Mouse (Mus musculus): ENCODE measurements around the gene Zdhhc6. TPM values are rescaled to one million over a fixed set of nuclear protein-coding genes. Genes with fewer than 3 reads are reported as not detected.
A peak's percentile ranks its signal among the peaks of the same experiment; 100 is the strongest.

The Zdhhc6 gene
- polyA plus RNA-seq, 1 experiment, result 10.8 TPM

DNA sequence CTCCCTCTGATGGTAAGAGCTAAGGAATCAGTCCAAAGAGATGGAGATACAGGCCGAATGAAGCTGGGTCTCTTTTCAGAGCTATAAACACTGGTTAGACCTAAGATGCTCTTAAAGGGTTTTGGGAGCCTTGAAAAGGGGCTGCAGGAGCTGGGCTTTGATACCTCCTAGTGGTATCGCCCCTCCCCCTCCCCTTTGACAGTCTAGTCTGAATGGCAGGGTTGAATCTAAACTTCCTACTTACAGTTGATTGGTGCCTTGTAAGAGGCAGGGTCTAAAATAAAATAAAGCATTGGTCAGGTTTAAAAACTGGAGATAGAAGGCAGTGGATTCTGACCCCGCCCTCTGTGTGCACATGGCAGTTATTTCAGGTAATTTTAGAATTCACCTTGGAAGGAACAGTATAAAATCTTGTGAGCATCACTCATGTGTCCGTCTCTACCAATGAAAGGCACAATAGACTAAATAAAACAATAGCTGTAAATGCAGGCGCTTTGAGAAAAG, 61.3 kb downstream of the Zdhhc6 start:
- WGBS, result 11% methylated on average over 5 of the region's 5 CpGs
- no peak for DNase-seq

DNA sequence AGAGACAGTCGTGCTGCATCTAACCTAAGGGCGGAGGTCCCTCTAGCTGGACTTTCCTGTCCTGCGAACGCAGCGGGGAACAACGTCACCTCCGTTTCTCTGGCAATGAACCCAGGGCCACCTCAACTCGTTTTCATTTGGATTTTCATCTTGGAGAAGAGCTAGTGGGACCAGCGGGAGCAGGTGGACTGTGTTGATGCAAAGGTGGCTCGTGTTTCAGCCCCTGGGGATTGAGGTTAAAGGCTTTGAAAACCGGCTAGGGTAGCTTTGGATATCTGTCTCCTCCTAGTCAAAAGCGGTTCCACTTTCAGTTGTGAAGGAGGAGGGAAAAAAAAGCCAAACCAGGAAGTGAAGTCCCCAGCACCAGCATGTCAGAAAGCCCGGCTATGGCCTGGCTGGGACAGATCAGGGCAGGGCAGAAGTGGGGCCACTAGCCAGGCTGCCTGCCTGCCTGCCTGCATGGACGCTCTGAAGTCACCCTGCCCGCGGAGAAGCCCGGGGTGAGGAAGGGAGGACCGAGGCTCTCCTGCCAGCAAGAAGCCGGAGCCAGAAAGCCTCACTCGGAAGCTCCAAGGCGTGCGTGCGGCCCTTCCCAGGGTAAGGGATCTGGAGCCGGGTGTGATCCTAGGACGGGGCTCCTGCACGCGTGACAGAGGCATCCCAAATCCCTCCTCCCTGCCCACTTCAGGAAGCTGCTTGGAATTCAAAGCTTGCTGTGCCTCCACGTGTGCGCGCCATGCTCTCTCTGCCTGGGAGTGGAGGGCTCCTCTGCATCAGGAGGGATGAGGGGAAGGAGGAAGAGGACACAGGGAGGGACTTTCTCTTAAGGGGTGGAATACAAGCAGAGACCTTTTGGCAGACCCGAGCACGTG, 62.0 kb downstream of the Zdhhc6 start:
- under 1% methylated on average over 32 of the region's 32 CpGs for WGBS
- H3K4me3 ChIP-seq (replicated peaks; ENCODE audit: extremely low read depth, low read depth, low read length), result peak overlapping the region; percentile 97
- TF ChIP-seq POLR2A (IDR thresholded peaks at IDR 0.05; ENCODE audit: borderline replicate concordance, extremely low read depth, low read depth, low read length) (peak; percentile 97), CTCF (IDR thresholded peaks at IDR 0.05; ENCODE audit: insufficient read depth, low read length) (no peak)
- DNase-seq, result peak; percentile 86
- H3K4me1 ChIP-seq (ENCODE audit: control insufficient read depth, insufficient read depth, low read length), result peaks cover 17% of the 10 kb centered on the region

More for the DNA sequence above, 61.3 kb downstream of the Zdhhc6 start:
- Histone ChIP-seq H3K4me1 (ENCODE audit: control insufficient read depth, insufficient read depth, low read length) (peaks cover 21% of the 10 kb centered on the region), H3K4me3 (replicated peaks; ENCODE audit: extremely low read depth, low read depth, low read length) (peak overlapping the region; percentile 97)
- no peak for TF ChIP-seq POLR2A (IDR thresholded peaks at IDR 0.05; ENCODE audit: borderline replicate concordance, extremely low read depth, low read depth, low read length)
- TF ChIP-seq CTCF (IDR thresholded peaks at IDR 0.05; ENCODE audit: insufficient read depth, low read length), result no peak

DNA sequence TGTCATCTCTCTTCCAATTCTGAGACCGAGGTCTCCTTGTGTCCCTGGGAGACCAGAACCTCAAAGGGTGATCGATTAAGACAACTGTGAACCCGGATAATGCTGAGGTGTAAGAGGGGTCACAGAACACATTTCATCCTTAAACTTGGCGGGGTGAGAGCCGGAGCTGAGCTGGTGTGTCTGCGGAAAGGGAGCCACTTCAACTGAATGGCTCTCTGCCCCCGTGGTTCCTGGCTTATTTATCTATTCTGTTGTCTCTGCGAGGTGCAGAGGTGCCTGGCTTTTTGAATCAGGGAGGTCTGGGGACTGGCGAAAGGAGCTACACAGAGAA, 62.6 kb downstream of the Zdhhc6 start:
- DNase-seq, result no peak
- H3K4me3 ChIP-seq (replicated peaks; ENCODE audit: extremely low read depth, low read depth, low read length), result peak overlapping the region; percentile 97
- no peak for TF ChIP-seq CTCF (IDR thresholded peaks at IDR 0.05; ENCODE audit: insufficient read depth, low read length)
- no peak for TF ChIP-seq POLR2A (IDR thresholded peaks at IDR 0.05; ENCODE audit: borderline replicate concordance, extremely low read depth, low read depth, low read length)
- under 1% methylated on average over 9 of the region's 9 CpGs for WGBS
- peaks cover 15% of the 10 kb centered on the region for H3K4me1 ChIP-seq (ENCODE audit: control insufficient read depth, insufficient read depth, low read length)

DNA sequence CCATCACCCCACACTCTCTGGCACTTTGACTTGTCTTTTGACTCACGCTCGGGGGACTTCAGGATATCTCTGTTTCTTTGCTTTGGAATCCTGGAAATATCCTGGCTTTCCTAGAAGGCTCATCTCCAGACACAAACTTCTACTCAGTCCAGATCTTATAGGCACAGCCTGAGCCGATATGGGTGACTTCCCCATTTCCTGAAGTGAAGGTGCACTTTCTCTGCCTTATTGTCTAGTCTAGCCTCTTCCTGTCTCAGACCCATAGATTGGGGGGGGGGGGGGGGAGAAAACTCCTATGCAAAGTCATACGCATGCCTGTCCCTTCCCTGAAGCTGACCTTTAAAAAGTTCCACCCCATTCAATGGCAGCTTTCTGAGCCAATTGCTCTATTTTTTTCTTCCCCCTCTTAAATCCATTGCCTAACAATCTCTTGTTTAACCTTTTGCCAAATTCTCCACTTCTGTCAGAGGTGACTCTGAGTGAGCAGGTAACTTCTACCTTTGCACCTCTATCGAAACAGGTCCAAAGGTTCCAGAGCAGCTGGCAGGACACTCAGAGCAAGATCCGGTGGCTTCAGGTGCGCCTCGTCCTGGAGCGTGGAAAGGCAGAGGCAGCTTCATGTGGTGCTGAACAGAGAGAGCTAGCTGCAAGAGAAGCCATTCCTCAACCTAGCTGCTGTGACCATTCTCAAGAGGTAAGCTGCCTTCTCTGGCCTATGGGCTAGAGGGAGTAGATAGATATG, 64.3 kb downstream of the Zdhhc6 start, which contains the start of gene Acsl5:
TSS of gene Acsl5 (plus strand) at position 556 of the 742 bp plus-strand sequence.
- TF ChIP-seq POLR2A (IDR thresholded peaks at IDR 0.05; ENCODE audit: borderline replicate concordance, extremely low read depth, low read depth, low read length) (no peak), CTCF (IDR thresholded peaks at IDR 0.05; ENCODE audit: insufficient read depth, low read length) (no peak)
- Histone ChIP-seq H3K4me1 (ENCODE audit: control insufficient read depth, insufficient read depth, low read length) (peaks cover 4% of the 10 kb centered on the region; the same call in 1 of the 2 replicates), H3K4me3 (replicated peaks; ENCODE audit: extremely low read depth, low read depth, low read length) (peak within 1 kb of the TSS; percentile 33)
- WGBS, result 80% methylated on average over 9 of the region's 9 CpGs
- no peak for DNase-seq

DNA sequence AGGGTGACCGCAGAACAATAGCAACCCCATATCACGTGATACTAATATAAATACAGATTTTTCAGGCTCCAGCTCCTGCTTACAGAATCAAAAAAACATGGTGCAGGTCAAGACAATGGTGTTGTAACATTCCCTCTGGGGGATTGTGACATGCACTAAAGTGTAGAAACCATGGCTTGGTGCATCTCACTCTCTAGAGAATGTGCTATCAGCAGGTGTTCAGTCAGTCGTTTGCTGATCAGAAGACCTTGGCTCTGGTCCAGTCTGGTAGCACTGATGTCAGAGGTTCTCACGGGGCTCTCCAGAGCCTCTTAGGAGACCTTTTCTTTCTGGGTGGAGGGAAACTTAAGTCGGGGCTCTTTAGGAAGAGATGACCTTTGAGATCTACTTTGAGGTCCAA, 65.4 kb downstream of the Zdhhc6 start:
- WGBS, result 61% methylated on average over 5 of the region's 5 CpGs
- no peak for DNase-seq
- TF ChIP-seq CTCF (IDR thresholded peaks at IDR 0.05; ENCODE audit: insufficient read depth, low read length) (no peak), POLR2A (IDR thresholded peaks at IDR 0.05; ENCODE audit: borderline replicate concordance, extremely low read depth, low read depth, low read length) (no peak)
- H3K4me1 ChIP-seq (ENCODE audit: control insufficient read depth, insufficient read depth, low read length), result peaks cover 2% of the 10 kb centered on the region; the same call in 1 of the 2 replicates
- no peak overlapping the region for H3K4me3 ChIP-seq (replicated peaks; ENCODE audit: extremely low read depth, low read depth, low read length)

DNA sequence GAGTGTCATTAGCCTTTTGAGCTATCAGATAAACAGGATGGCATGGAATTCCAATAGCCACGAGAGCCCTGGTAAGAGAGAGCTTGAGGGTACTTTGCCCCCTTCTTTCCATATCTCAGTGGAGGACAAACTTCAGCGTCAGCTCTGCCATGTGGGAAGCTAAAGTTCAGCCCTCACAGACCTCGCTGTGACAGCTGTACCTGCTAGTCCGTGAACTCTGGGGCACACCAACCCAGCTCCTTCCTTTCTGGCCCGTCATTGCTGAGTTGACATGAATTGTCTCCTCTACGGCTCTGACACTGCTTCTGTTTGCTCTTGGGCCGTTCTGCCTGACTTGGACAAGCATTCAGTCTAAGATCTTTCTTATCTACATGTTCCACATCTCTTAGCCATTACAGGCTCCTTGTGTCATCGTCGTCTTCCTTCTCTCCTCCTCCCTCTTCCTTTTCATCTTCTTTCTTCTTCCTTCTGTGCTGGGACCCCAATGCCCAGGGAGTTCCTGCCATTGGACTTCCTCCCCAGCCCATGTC, 67.8 kb downstream of the Zdhhc6 start:
- TF ChIP-seq POLR2A (IDR thresholded peaks at IDR 0.05; ENCODE audit: borderline replicate concordance, extremely low read depth, low read depth, low read length) (no peak), CTCF (IDR thresholded peaks at IDR 0.05; ENCODE audit: insufficient read depth, low read length) (no peak)
- H3K4me1 ChIP-seq (ENCODE audit: control insufficient read depth, insufficient read depth, low read length), result peaks cover 7% of the 10 kb centered on the region; the same call in 1 of the 2 replicates
- H3K4me3 ChIP-seq (replicated peaks; ENCODE audit: extremely low read depth, low read depth, low read length), result no peak overlapping the region
- no peak for DNase-seq
- 41% methylated on average over 9 of the region's 9 CpGs for WGBS

DNA sequence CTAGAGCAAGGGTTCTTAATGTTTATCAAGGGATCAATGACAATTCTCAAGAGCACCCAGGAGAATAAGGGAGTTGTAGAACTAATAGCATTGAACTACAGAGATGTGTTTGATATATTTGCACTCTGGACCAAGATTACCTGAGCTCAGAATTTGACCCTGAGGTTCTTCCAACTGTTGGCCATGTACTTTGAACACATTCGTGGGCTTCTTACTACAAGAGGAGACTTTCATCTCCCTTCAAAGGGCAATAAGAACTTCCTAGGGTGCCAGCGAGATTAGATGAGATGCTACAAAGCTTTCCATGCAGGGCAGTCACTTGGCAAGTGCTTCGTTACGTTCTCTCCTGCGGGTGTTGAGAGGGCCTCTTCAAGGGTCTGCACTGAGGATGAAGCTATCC, 68.3 kb downstream of the Zdhhc6 start:
- 66% methylated on average over 5 of the region's 5 CpGs for WGBS
- Histone ChIP-seq H3K4me1 (ENCODE audit: control insufficient read depth, insufficient read depth, low read length) (peaks cover 7% of the 10 kb centered on the region; the same call in 1 of the 2 replicates), H3K4me3 (replicated peaks; ENCODE audit: extremely low read depth, low read depth, low read length) (no peak overlapping the region)
- DNase-seq, result no peak
- TF ChIP-seq CTCF (IDR thresholded peaks at IDR 0.05; ENCODE audit: insufficient read depth, low read length), result no peak
- no peak for TF ChIP-seq POLR2A (IDR thresholded peaks at IDR 0.05; ENCODE audit: borderline replicate concordance, extremely low read depth, low read depth, low read length)

DNA sequence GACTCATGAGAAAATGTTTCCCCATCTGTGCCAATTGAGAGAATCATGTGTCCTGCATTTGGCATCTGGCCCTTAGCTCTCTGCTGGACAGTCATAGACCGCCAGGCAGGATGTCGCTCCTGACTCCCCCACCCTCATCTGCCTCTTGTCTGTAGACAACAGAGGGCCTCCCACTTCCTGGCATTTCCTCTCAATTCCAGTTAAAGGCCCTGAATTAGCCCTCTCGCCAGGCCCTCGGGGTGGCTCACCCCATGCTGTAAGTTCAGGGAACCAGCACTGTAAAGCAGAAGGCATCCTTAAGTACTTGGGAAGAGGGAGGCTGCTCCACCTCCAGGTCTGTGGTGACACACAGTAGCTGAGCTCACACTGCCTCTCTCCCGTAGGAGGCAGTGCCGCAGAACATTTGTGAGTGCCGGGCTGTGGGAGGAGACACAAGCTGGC, 71.0 kb downstream of the Zdhhc6 start:
- WGBS, result 12% methylated on average over 7 of the region's 7 CpGs
- Histone ChIP-seq H3K4me1 (ENCODE audit: control insufficient read depth, insufficient read depth, low read length) (peaks cover 7% of the 10 kb centered on the region; the same call in 1 of the 2 replicates), H3K4me3 (replicated peaks; ENCODE audit: extremely low read depth, low read depth, low read length) (no peak overlapping the region)
- peak; percentile 52 for DNase-seq
- TF ChIP-seq POLR2A (IDR thresholded peaks at IDR 0.05; ENCODE audit: borderline replicate concordance, extremely low read depth, low read depth, low read length) (peak; percentile 40; the same call in 1 of the 2 replicates), CTCF (IDR thresholded peaks at IDR 0.05; ENCODE audit: insufficient read depth, low read length) (peak; percentile 68; the same call in 1 of the 2 replicates)

DNA sequence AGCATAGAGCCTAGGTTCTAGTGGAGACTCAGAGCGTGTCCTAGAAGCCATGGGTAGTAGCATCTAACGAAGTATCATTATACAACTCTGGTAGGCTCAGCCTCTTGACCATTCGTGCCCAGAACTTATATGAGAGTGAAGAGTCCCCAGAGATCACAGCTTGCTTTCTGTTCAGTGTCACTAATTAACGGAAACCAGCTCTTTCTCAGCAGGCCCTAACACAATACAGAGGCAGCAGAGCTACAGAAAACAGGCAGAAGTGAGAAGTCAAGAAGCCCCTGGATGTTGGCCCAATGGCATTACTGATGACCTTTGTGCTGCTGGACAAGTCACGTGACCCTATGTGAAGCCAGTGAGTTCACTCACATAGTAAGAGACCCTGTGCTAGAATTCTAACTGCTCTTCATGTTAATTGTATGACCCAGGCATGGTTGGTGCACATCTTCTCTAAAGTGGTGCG, 74.6 kb downstream of the Zdhhc6 start, which contains the start of gene Gucy2g:
TSS of gene Gucy2g (minus strand) at position 51 of the 460 bp plus-strand sequence.
- H3K4me3 ChIP-seq (replicated peaks; ENCODE audit: extremely low read depth, low read depth, low read length), result no peak within 1 kb of the TSS
- peaks cover 7% of the 10 kb centered on the region; the same call in 1 of the 2 replicates for H3K4me1 ChIP-seq (ENCODE audit: control insufficient read depth, insufficient read depth, low read length)
- DNase-seq, result no peak
- TF ChIP-seq CTCF (IDR thresholded peaks at IDR 0.05; ENCODE audit: insufficient read depth, low read length) (no peak), POLR2A (IDR thresholded peaks at IDR 0.05; ENCODE audit: borderline replicate concordance, extremely low read depth, low read depth, low read length) (no peak)
- WGBS, result 85% methylated on average over 6 of the region's 6 CpGs

Data from lung, adult 2 months (tissue).